Mouse (Mus musculus): ENCODE measurements around the gene Snorc. TPM values are rescaled to one million over a fixed set of nuclear protein-coding genes. Genes with fewer than 3 reads are reported as not detected.
A peak's percentile ranks its signal among the peaks of the same experiment; 100 is the strongest.
"Not testable (repeated sequence)": the region's sequence is repeated elsewhere in the genome, so short reads cannot be mapped to it uniquely, and the experiment has no call there.

Snorc gene
- polyA plus RNA-seq (2014; fragmentation: Nextera tagmentation; extraction: Ambion mirVana) = not detected in 2 replicates

DNA sequence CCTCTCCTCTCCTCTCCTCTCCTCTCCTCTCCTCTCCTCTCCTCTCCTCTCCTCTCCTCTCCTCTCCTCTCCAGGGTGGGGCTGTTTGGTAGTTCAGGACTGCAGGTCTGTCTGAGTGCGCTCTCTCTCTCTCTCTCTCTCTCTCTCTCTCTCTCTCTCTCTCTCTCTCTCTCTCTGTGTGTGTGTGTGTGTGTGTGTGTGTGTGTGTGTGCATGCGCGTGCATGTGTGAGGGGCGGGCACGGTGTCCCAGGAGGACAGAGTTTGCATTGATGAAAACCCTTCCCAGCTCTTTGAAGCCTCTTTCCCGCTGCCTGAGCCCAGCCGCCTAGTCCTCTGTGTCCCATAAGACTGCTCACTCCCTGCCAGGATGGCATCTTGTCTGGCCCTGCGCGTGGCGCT lies at the start of gene Snorc:
Snorc (plus strand) TSS at position 301 of the 400 bp plus-strand sequence.
- not testable (repeated sequence) for H3K4me1 ChIP-seq (ENCODE audit: control insufficient read depth, insufficient read depth, low read length); H3K9me3 ChIP-seq (replicated peaks; ENCODE audit: control insufficient read depth, low read length); H3K27ac ChIP-seq (ENCODE audit: low read depth, low read length); H3K36me3 ChIP-seq (ENCODE audit: control insufficient read depth, insufficient read depth, low read length); DNase-seq (ENCODE audit: low spot score); H3K4me3 ChIP-seq (ENCODE audit: low read depth, low read length); ATAC-seq; H3K27me3 ChIP-seq (replicated peaks; ENCODE audit: control insufficient read depth, insufficient read depth, low read length); H3K9ac ChIP-seq (ENCODE audit: low read length); H3K4me2 ChIP-seq (ENCODE audit: low read length)
- 21% methylated on average over 9 of the region's 10 CpGs for WGBS

DNA sequence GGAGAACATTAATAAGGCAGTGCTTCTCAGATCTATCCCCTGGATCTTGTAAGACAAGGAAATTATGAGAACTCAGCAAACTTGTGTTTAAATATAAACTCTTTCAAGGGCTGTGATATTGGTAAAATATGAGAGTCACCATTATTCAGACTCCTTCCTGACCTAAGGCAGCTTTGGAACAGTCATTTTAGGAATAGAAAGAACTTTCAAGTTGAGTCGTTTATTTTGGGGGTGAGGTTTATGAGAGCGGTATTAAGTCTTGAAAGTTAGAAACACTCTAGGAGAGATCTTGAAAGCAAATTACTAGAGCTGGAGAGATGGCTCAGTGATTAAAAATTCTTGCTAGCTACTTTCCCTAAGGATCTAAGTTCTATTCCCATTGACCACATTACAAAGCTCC lies 34.9 kb upstream of the Snorc start:
- 94% methylated on average over 2 of the region's 2 CpGs for WGBS
- DNase-seq (ENCODE audit: low spot score) (no peak), ATAC-seq (no peak)
- no peak overlapping the region for H3K27ac ChIP-seq (ENCODE audit: low read depth, low read length)
- H3K4me1 ChIP-seq (ENCODE audit: control insufficient read depth, insufficient read depth, low read length) = no peaks in the 10 kb centered on the region
- H3K4me2 ChIP-seq (ENCODE audit: low read length) = no peak overlapping the region
- H3K27me3 ChIP-seq (replicated peaks; ENCODE audit: control insufficient read depth, insufficient read depth, low read length) = no peaks in the 10 kb centered on the region
- no peaks in the 10 kb centered on the region for H3K9me3 ChIP-seq (replicated peaks; ENCODE audit: control insufficient read depth, low read length)
- peaks cover 74% of the 10 kb centered on the region for H3K36me3 ChIP-seq (ENCODE audit: control insufficient read depth, insufficient read depth, low read length)
- no peak overlapping the region for H3K4me3 ChIP-seq (ENCODE audit: low read depth, low read length)
- no peak overlapping the region for H3K9ac ChIP-seq (ENCODE audit: low read length)

DNA sequence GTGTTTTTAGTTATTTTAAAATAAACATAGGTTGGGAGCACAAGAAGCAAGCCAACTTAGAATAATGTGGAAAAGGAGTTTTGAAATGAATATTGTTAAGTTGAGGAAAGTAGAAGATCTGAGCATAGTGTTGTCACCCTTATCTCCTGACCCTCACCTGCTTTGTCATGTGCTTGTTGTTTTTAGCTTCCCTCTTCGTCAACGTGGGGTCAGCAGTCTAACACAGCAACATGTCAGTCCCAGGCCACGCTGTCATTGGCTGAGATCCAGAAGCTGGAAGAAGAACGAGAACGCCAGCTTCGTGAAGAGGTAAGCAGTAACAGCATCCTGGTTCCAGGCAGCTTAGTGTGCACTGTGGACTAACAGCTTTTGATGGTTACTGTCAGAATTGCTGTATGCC lies 33.5 kb upstream of the Snorc start:
- H3K36me3 ChIP-seq (ENCODE audit: control insufficient read depth, insufficient read depth, low read length) = peaks cover 71% of the 10 kb centered on the region
- H3K27ac ChIP-seq (ENCODE audit: low read depth, low read length) = no peak overlapping the region
- WGBS = 79% methylated on average over 6 of the region's 6 CpGs
- no peak for DNase-seq (ENCODE audit: low spot score)
- H3K4me1 ChIP-seq (ENCODE audit: control insufficient read depth, insufficient read depth, low read length) = no peaks in the 10 kb centered on the region
- H3K27me3 ChIP-seq (replicated peaks; ENCODE audit: control insufficient read depth, insufficient read depth, low read length) = no peaks in the 10 kb centered on the region
- no peak overlapping the region for H3K4me3 ChIP-seq (ENCODE audit: low read depth, low read length)
- ATAC-seq = no peak
- no peak overlapping the region for H3K4me2 ChIP-seq (ENCODE audit: low read length)
- H3K9me3 ChIP-seq (replicated peaks; ENCODE audit: control insufficient read depth, low read length) = no peaks in the 10 kb centered on the region
- H3K9ac ChIP-seq (ENCODE audit: low read length) = no peak overlapping the region

DNA sequence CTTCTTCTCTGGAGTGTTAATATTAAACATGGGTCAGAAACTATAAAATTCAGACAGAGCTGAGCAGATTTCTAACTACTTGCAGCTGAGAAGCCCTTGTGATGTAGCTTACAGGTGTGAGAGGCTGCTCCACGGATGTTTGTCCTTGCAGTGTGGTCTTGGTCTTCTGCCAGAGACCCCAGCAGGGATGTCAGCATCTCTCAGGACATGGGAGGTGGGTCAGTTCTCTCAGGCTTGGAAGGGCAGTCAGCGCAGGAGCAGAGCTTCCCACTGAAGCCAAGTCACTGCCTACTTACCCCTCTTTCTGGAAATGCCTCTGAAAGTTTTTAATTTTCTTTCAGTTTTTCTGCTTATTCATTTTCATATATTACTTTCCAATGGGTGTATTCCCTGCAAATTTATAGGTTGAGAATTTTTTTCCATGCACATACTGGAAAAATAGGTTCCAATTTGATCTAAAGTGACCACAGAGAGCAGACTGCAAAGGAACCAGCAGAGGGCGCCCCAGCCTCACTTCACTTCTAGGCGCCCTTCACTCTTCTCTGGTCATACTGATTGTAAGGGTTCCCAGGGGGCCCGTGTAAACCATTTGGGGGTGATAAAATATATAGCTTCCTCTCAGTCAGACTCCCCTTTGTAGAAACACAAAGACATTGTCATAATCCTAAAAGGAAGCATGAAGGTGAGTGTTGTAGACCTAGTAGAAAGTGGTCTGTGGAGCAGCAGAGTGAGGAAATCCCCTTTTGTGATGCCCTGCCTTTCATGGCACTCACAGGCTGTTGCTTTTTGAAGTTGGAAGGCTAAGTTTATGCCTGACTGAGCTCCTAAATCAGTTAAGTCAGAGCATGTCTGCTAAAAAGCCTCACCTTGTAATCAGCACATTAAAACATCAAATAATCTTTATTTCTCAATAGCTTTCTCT lies 22.6 kb upstream of the Snorc start:
- no peak overlapping the region for H3K4me2 ChIP-seq (ENCODE audit: low read length)
- H3K9ac ChIP-seq (ENCODE audit: low read length) = no peak overlapping the region
- H3K36me3 ChIP-seq (ENCODE audit: control insufficient read depth, insufficient read depth, low read length) = peaks cover 76% of the 10 kb centered on the region
- no peak overlapping the region for H3K4me3 ChIP-seq (ENCODE audit: low read depth, low read length)
- WGBS = 41% methylated on average over 5 of the region's 5 CpGs
- no peak overlapping the region for H3K27ac ChIP-seq (ENCODE audit: low read depth, low read length)
- no peaks in the 10 kb centered on the region for H3K4me1 ChIP-seq (ENCODE audit: control insufficient read depth, insufficient read depth, low read length)
- H3K27me3 ChIP-seq (replicated peaks; ENCODE audit: control insufficient read depth, insufficient read depth, low read length) = no peaks in the 10 kb centered on the region
- DNase-seq (ENCODE audit: low spot score) (peak; percentile 78), ATAC-seq (peak; percentile 60; the same call in 1 of the 2 replicates)
- H3K9me3 ChIP-seq (replicated peaks; ENCODE audit: control insufficient read depth, low read length) = no peaks in the 10 kb centered on the region

DNA sequence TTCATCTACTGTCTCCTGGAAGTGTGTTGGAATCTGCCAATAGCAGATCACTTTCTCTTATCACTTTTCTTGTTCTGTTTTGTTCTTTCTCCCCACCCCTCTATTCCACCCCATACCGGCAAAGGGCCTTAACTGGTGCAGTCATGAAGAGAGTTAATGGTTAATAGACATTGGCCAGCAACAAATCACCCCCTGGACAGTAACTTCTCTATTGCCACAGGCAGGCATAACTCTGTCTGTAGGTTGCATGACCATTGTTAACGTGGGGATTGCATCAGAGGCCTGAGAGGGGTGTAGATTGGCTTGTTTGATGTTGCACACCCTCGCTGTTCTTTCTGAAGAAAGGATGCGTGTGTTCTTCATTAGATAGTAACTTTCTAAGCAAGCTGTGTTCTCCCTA lies 20.6 kb upstream of the Snorc start:
- H3K4me1 ChIP-seq (ENCODE audit: control insufficient read depth, insufficient read depth, low read length) = no peaks in the 10 kb centered on the region
- no peak overlapping the region for H3K9ac ChIP-seq (ENCODE audit: low read length)
- H3K36me3 ChIP-seq (ENCODE audit: control insufficient read depth, insufficient read depth, low read length) = peaks cover 64% of the 10 kb centered on the region
- no peaks in the 10 kb centered on the region for H3K27me3 ChIP-seq (replicated peaks; ENCODE audit: control insufficient read depth, insufficient read depth, low read length)
- no peak for DNase-seq (ENCODE audit: low spot score)
- no peak for ATAC-seq
- no peak overlapping the region for H3K27ac ChIP-seq (ENCODE audit: low read depth, low read length)
- H3K4me3 ChIP-seq (ENCODE audit: low read depth, low read length) = no peak overlapping the region
- H3K4me2 ChIP-seq (ENCODE audit: low read length) = no peak overlapping the region
- WGBS = 93% methylated on average over 4 of the region's 4 CpGs
- H3K9me3 ChIP-seq (replicated peaks; ENCODE audit: control insufficient read depth, low read length) = no peaks in the 10 kb centered on the region

DNA sequence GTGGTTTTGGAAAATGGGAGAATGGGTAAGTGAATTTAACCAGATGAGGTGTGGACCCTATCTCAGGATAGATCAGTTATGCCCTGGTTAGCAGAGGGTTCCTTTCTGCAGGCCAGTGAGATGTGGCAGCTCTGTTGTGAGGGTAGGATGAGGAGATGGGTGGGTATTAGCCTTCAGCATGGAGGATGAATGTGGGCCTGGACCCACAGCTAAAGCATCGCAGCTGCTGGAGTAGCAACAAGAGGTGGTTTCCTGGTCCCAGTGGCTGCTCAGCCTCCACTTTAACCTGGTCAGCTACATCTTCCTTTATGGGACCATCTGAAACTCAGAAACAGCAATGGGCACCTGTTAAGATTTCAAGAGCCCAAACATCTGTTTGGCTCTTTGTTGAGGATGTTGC lies 13.6 kb upstream of the Snorc start:
- no peak overlapping the region for H3K9ac ChIP-seq (ENCODE audit: low read length)
- no peak for DNase-seq (ENCODE audit: low spot score)
- H3K27me3 ChIP-seq (replicated peaks; ENCODE audit: control insufficient read depth, insufficient read depth, low read length) = no peaks in the 10 kb centered on the region
- no peaks in the 10 kb centered on the region for H3K9me3 ChIP-seq (replicated peaks; ENCODE audit: control insufficient read depth, low read length)
- no peak overlapping the region for H3K4me3 ChIP-seq (ENCODE audit: low read depth, low read length)
- H3K27ac ChIP-seq (ENCODE audit: low read depth, low read length) = no peak overlapping the region
- 0 out of 2 replicates have a peak, but pooled peaks cover 3% of the 10 kb centered on the region for H3K36me3 ChIP-seq (ENCODE audit: control insufficient read depth, insufficient read depth, low read length)
- H3K4me2 ChIP-seq (ENCODE audit: low read length) = no peak overlapping the region
- ATAC-seq = no peak
- 90% methylated on average over 1 of the region's 1 CpGs for WGBS
- no peaks in the 10 kb centered on the region for H3K4me1 ChIP-seq (ENCODE audit: control insufficient read depth, insufficient read depth, low read length)

DNA sequence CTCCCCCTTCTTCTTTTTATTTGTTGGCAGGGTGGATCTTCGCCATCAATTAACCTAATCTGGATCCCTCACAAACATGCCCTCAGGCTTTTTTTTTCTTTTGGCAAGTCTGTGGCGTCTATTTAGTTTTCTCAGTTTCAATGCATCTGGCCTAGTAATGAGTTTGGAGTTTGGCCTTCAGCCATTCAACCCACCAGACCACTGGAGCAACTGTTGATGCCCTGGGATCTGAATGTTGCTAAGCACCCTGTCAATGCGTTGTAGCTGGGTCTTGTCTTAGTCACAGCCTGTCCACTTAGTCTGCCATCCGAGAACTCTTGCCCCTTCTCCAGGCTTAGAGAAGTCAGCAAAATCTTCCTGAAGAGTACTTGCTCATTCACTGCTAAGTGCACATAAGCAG lies 12.0 kb upstream of the Snorc start:
- no peaks in the 10 kb centered on the region for H3K27me3 ChIP-seq (replicated peaks; ENCODE audit: control insufficient read depth, insufficient read depth, low read length)
- no peak for ATAC-seq
- 84% methylated on average over 4 of the region's 4 CpGs for WGBS

DNA sequence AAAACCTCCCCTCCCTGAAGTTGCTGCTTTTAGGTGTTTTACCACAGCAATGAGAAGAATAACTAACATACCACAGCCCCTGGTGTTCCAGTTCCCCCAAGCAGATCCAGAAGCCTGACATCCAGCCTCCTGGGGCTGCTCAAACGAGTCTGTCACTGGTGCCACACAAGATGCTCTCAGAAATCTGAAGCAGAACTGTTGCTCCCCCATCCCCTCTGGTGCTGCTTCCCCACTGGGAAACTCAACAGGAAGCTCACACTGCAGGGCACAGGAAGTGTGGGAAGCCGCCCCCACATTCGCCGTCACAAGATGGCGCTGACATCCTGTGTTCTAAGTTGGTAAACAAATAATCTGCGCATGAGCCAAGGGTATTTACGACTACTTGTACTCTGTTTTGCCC lies 10.2 kb upstream of the Snorc start:
- H3K9ac ChIP-seq (ENCODE audit: low read length); H3K4me3 ChIP-seq (ENCODE audit: low read depth, low read length); H3K9me3 ChIP-seq (replicated peaks; ENCODE audit: control insufficient read depth, low read length); DNase-seq (ENCODE audit: low spot score); H3K36me3 ChIP-seq (ENCODE audit: control insufficient read depth, insufficient read depth, low read length); H3K27ac ChIP-seq (ENCODE audit: low read depth, low read length); ATAC-seq; H3K27me3 ChIP-seq (replicated peaks; ENCODE audit: control insufficient read depth, insufficient read depth, low read length); H3K4me2 ChIP-seq (ENCODE audit: low read length); H3K4me1 ChIP-seq (ENCODE audit: control insufficient read depth, insufficient read depth, low read length): not testable (repeated sequence)
- 92% methylated on average over 5 of the region's 7 CpGs for WGBS

More for the DNA sequence above, 12.0 kb upstream of the Snorc start:
- Histone ChIP-seq H3K4me2 (ENCODE audit: low read length) (no peak overlapping the region), H3K36me3 (ENCODE audit: control insufficient read depth, insufficient read depth, low read length) (0 out of 2 replicates have a peak, but pooled peaks cover 2% of the 10 kb centered on the region), H3K9ac (ENCODE audit: low read length) (no peak overlapping the region), H3K4me3 (ENCODE audit: low read depth, low read length) (no peak overlapping the region), H3K27ac (ENCODE audit: low read depth, low read length) (no peak overlapping the region), H3K9me3 (replicated peaks; ENCODE audit: control insufficient read depth, low read length) (no peaks in the 10 kb centered on the region), H3K4me1 (ENCODE audit: control insufficient read depth, insufficient read depth, low read length) (no peaks in the 10 kb centered on the region)
- no peak for DNase-seq (ENCODE audit: low spot score)

DNA sequence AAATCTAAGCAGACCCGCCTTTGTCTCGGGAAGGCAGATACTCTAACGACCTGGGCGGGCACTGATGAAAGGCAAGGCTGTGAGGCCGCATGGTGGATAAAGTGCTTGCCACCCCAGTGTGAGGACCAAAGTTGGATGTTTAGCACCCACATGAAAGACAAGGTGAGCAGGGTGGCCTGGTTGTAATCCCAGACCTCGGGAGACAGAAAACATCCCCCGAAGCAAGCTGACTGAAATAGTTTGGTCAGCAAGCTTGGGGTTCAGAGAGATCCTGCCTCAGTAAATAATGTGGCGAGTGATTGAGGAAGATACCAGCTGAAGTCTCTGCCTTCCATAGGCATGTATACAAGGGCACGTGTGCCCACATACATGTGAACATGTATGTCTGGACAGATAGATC lies 2.6 kb upstream of the Snorc start:
- no peaks in the 10 kb centered on the region for H3K4me1 ChIP-seq (ENCODE audit: control insufficient read depth, insufficient read depth, low read length)
- WGBS = 63% methylated on average over 9 of the region's 9 CpGs
- DNase-seq (ENCODE audit: low spot score) = no peak
- no peak overlapping the region for H3K4me2 ChIP-seq (ENCODE audit: low read length)
- 0 out of 2 replicates have a peak, but pooled peaks cover 3% of the 10 kb centered on the region for H3K27me3 ChIP-seq (replicated peaks; ENCODE audit: control insufficient read depth, insufficient read depth, low read length)
- no peak overlapping the region for H3K27ac ChIP-seq (ENCODE audit: low read depth, low read length)
- H3K9me3 ChIP-seq (replicated peaks; ENCODE audit: control insufficient read depth, low read length) = no peaks in the 10 kb centered on the region
- H3K36me3 ChIP-seq (ENCODE audit: control insufficient read depth, insufficient read depth, low read length) = no peaks in the 10 kb centered on the region
- no peak overlapping the region for H3K4me3 ChIP-seq (ENCODE audit: low read depth, low read length)
- no peak overlapping the region for H3K9ac ChIP-seq (ENCODE audit: low read length)
- no peak for ATAC-seq

Measured in forebrain, embryonic 14.5 days (tissue).